Mouse (Mus musculus) heart, postnatal 0 days (tissue): ENCODE results near the gene Rbm39.

ENCODE experiments used
- CTCF ChIP-seq: IDR thresholded peaks from 2 replicates; pipeline ENCODE4 v1.5.1; 2016; ENCODE audit warnings: antibody characterized with exemption, control low read depth, low read depth
- EP300 ChIP-seq: IDR thresholded peaks from 2 replicates; pipeline ENCODE4 v1.6.1; 2016; ENCODE audit warnings: antibody characterized with exemption, low read depth

GRCm38 (mm10) chr2:156177079-156177478, 3.0 kb downstream of the Rbm39 start:
- no peak for TF ChIP-seq EP300
- no peak for TF ChIP-seq CTCF
